Mouse (Mus musculus): ENCODE data around the gene Zdhhc6.

DNA sequence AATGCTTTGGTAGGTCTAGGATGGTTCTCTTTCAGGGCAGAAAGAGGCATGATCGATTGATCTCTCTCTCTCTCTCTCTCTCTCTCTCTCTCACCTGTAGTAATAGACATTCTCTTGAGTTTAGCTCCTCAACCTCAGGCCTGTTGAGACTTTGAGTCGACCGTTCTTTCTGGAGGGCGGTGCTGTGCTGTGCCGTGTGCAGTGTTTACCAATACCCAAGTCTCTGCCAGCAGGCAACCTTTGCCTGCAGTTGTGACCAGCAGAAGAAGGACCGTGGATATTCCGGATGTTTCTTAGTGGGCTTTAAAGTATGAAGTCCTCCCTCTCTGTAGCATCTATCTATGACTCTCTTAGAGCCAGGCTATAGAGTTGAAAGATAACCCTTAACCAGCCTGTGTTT lies 26.6 kb upstream of the Zdhhc6 start:
- TF ChIP-seq CTCF (conservative IDR thresholded peaks at IDR 0.05; ENCODE audit: insufficient read depth, insufficient read length, low read depth, low read length) (no peak), POLR2A (IDR thresholded peaks at IDR 0.05; ENCODE audit: low read depth, low read length) (no peak)

All from kidney, adult 2 months (tissue).